ENCODE assay signal across 24 mouse cellular contexts in genomic region chr9:64261023-64261422, GRCm38 (mm10).
"Had no signal": no experiment of that assay in that cellular context is flagged by ENCODE, and none has a peak within 500 bp of the region (broad histone marks: within the 10 kb centered on the region; RNA-seq: fewer than 3 reads in every experiment).

No protein-coding gene starts in this region.

- H3K27ac ChIP-seq: kidney, embryonic 15.5 days; left cerebral cortex, adult 2 months; limb, embryonic 12.5 days; limb, embryonic 15.5 days; liver, embryonic 14.5 days; neural tube, embryonic 12.5 days; neural tube, embryonic 15.5 days; stomach, embryonic 15.5 days had no signal

- DNase-seq: kidney, adult 8-10 months; kidney, postnatal 10 days; kidney, postnatal 36 days; layer of hippocampus, postnatal 36 days; left cerebral cortex, postnatal 4 days; liver, postnatal 0 days; lung, embryonic 14.5 days; lung, postnatal 10 days; lung, postnatal 4 days; midbrain, embryonic 14.5 days; retina, postnatal 1 day; right cerebral cortex, postnatal 25 days; spleen, adult 18-20 months; thymus, postnatal 36 days had no signal

- ATAC-seq: liver, postnatal 0 days had no signal

- H3K9ac ChIP-seq: kidney, embryonic 15.5 days; limb, embryonic 12.5 days; limb, embryonic 15.5 days; liver, embryonic 14.5 days; liver, postnatal 0 days; lung, embryonic 14.5 days; neural tube, embryonic 12.5 days; neural tube, embryonic 15.5 days; stomach, embryonic 15.5 days had no signal

- H3K9me3 ChIP-seq: kidney, embryonic 15.5 days; limb, embryonic 12.5 days; limb, embryonic 15.5 days; neural tube, embryonic 12.5 days; neural tube, embryonic 15.5 days; stomach, embryonic 15.5 days had no signal

- H3K4me3 ChIP-seq: kidney, embryonic 15.5 days; left cerebral cortex, adult 2 months; limb, embryonic 12.5 days; limb, embryonic 15.5 days; neural tube, embryonic 12.5 days; neural tube, embryonic 15.5 days; stomach, embryonic 15.5 days had no signal

- H3K36me3 ChIP-seq: kidney, embryonic 15.5 days; limb, embryonic 12.5 days; limb, embryonic 15.5 days; neural tube, embryonic 12.5 days; neural tube, embryonic 15.5 days; stomach, embryonic 15.5 days had no signal

- H3K27me3 ChIP-seq: kidney, embryonic 15.5 days; limb, embryonic 12.5 days; limb, embryonic 15.5 days; neural tube, embryonic 12.5 days; neural tube, embryonic 15.5 days; stomach, embryonic 15.5 days had no signal

- H3K4me2 ChIP-seq: kidney, embryonic 15.5 days; limb, embryonic 12.5 days; limb, embryonic 15.5 days; liver, embryonic 11.5 days; lung, embryonic 14.5 days; midbrain, embryonic 11.5 days; neural tube, embryonic 12.5 days; neural tube, embryonic 15.5 days; stomach, embryonic 15.5 days had no signal

- H3K4me1 ChIP-seq: kidney, embryonic 15.5 days; limb, embryonic 12.5 days; limb, embryonic 15.5 days; neural tube, embryonic 12.5 days; neural tube, embryonic 15.5 days; stomach, embryonic 15.5 days had no signal
